Mouse (Mus musculus): ENCODE results near the gene Slc5a11. TPM values are rescaled to one million over a fixed set of nuclear protein-coding genes. Genes with fewer than 3 reads are reported as not detected.
A peak's percentile ranks its signal among the peaks of the same experiment; 100 is the strongest.

Slc5a11 gene
- total and polyA plus RNA-seq, 2 experiments from 2014 or later: 0.10 TPM; not detected in 1

DNA sequence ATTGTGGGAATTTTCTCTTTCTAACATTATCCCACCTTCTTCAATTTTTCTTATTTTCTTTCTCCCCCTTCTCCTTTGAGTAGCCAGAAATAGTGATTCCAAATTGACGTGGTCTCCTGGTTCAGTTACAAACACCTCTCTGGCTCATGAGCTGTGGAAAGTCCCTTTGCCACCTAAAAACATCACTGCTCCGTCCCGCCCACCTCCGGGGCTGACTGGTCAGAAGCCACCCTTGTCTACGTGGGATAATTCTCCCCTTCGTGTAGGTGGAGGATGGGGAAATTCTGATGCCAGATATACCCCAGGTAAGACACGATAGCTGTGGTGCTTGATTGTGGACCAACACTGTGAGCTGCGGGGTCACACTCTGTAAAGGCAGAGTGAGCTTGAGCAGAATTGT is 24.8 kb upstream of the Slc5a11 start:
- no peaks in the 10 kb centered on the region for H3K9me3 ChIP-seq (replicated peaks; ENCODE audit: control insufficient read depth, low read length)
- no peak for TF ChIP-seq EP300 (IDR thresholded peaks at IDR 0.05; ENCODE audit: low read depth)
- TF ChIP-seq CTCF (IDR thresholded peaks at IDR 0.05; ENCODE audit: low read depth): no peak
- no peaks in the 10 kb centered on the region for H3K4me1 ChIP-seq (ENCODE audit: control insufficient read depth, insufficient read depth)
- DNase-seq (ENCODE audit: low spot score): no peak
- no peak overlapping the region for H3K9ac ChIP-seq (replicated peaks; ENCODE audit: low read depth, low read length)
- ATAC-seq (ENCODE audit: insufficient read depth, low read depth): no peak
- H3K4me2 ChIP-seq (ENCODE audit: low read depth, low read length): no peak overlapping the region
- peaks cover 98% of the 10 kb centered on the region for H3K36me3 ChIP-seq (replicated peaks; ENCODE audit: control insufficient read depth, insufficient read depth, low read length)
- H3K27me3 ChIP-seq (ENCODE audit: control insufficient read depth, insufficient read depth, low read length): no peaks in the 10 kb centered on the region
- H3K27ac ChIP-seq (ENCODE audit: low read depth): no peak overlapping the region
- H3K4me3 ChIP-seq (ENCODE audit: low read depth, low read length): no peak overlapping the region
- WGBS: 91% methylated on average over 8 of the region's 8 CpGs

DNA sequence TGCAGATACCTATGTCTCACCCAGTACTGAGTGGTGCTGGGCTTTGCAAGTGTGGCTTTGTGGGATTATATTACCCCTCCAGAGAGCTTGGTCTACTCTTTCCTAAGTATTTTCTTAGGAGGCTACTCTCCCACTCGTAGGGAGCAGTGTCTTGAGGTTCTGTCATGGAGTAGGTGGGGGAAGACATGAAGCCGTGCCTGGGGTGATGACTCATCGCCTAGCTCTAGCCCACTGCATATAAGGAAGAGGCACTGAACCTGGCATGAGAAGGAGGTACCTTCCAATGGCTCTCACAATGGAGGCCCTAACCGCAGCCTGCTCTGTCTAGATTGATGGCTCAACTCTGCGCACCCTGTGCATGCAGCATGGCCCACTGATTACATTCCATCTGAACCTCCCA is 22.8 kb upstream of the Slc5a11 start:
- ATAC-seq (ENCODE audit: insufficient read depth, low read depth) (no peak), DNase-seq (ENCODE audit: low spot score) (no peak)
- Histone ChIP-seq H3K4me2 (ENCODE audit: low read depth, low read length) (no peak overlapping the region), H3K4me3 (ENCODE audit: low read depth, low read length) (no peak overlapping the region), H3K36me3 (replicated peaks; ENCODE audit: control insufficient read depth, insufficient read depth, low read length) (peaks cover 81% of the 10 kb centered on the region), H3K9me3 (replicated peaks; ENCODE audit: control insufficient read depth, low read length) (no peaks in the 10 kb centered on the region), H3K4me1 (ENCODE audit: control insufficient read depth, insufficient read depth) (no peaks in the 10 kb centered on the region), H3K27me3 (ENCODE audit: control insufficient read depth, insufficient read depth, low read length) (no peaks in the 10 kb centered on the region), H3K9ac (replicated peaks; ENCODE audit: low read depth, low read length) (no peak overlapping the region), H3K27ac (ENCODE audit: low read depth) (no peak overlapping the region)
- TF ChIP-seq CTCF (IDR thresholded peaks at IDR 0.05; ENCODE audit: low read depth) (no peak), EP300 (IDR thresholded peaks at IDR 0.05; ENCODE audit: low read depth) (no peak)
- WGBS: 72% methylated on average over 5 of the region's 5 CpGs

DNA sequence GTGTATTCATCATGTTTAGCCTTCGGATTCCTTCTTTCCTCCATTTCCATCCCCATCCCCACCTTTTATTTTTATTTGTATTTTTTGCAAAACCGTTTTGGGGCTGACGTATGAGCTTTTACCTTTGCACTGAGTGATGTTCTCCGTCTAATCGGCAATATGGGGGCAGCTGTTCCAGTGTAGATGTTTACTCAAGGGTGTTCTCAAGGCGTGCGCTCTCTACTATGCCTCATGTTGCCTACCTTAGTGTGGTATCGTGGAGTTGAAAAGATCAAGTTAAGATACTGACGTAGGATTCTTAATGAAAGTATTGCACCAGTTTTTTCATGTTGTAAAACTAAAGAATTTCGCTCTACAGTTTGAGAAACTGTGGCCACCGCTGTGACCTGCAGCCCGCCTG is 21.4 kb upstream of the Slc5a11 start:
- TF ChIP-seq EP300 (IDR thresholded peaks at IDR 0.05; ENCODE audit: low read depth) (no peak), CTCF (IDR thresholded peaks at IDR 0.05; ENCODE audit: low read depth) (no peak)
- Histone ChIP-seq H3K4me2 (ENCODE audit: low read depth, low read length) (no peak overlapping the region), H3K9ac (replicated peaks; ENCODE audit: low read depth, low read length) (no peak overlapping the region), H3K27ac (ENCODE audit: low read depth) (no peak overlapping the region), H3K9me3 (replicated peaks; ENCODE audit: control insufficient read depth, low read length) (no peaks in the 10 kb centered on the region), H3K4me3 (ENCODE audit: low read depth, low read length) (no peak overlapping the region), H3K27me3 (ENCODE audit: control insufficient read depth, insufficient read depth, low read length) (no peaks in the 10 kb centered on the region), H3K4me1 (ENCODE audit: control insufficient read depth, insufficient read depth) (no peaks in the 10 kb centered on the region), H3K36me3 (replicated peaks; ENCODE audit: control insufficient read depth, insufficient read depth, low read length) (peaks cover 67% of the 10 kb centered on the region)
- 92% methylated on average over 12 of the region's 12 CpGs for WGBS
- DNase-seq (ENCODE audit: low spot score) (no peak), ATAC-seq (ENCODE audit: insufficient read depth, low read depth) (no peak)

DNA sequence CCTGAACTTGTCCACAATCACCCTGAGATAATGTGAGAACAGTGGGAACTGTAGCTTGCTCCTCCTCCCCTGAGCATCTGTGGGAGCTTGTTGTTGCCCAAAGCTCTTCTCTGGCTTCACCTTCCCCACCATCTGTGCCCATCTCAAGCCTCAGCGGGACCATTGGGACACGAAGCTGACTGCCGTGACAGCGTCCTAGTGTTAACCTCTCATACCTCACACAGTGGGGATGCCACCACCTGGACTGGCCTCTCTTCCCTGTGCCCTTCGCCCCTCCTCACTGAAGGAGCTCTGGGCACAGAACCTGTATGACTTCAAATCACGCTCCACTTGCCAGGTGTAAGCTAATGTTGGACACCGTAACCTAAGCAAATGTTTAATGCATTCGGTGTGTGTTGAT is 19.9 kb upstream of the Slc5a11 start:
- 88% methylated on average over 8 of the region's 8 CpGs for WGBS
- peaks cover 52% of the 10 kb centered on the region for H3K36me3 ChIP-seq (replicated peaks; ENCODE audit: control insufficient read depth, insufficient read depth, low read length)
- H3K4me2 ChIP-seq (ENCODE audit: low read depth, low read length): no peak overlapping the region

DNA sequence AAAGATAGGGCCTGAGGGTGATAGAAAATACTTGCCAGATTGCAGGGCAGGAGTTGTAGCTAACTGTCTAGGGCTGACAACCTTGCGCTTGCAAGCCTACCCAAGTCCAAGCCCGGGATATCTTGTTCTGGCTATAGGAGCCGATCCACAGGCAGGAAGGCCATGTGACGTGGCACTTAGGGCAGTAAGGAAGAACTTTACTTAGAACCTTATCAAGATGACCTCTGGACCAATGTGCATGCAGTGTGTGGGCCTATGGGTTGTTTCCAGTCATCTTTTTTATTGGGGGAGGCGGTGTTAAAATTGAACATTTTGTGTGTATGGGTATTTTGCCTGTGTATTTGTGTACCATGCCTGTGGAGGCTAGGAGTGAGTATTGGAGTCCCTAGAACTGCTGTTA is 18.1 kb upstream of the Slc5a11 start:
- H3K4me3 ChIP-seq (ENCODE audit: low read depth, low read length): no peak overlapping the region
- 57% methylated on average over 5 of the region's 5 CpGs for WGBS
- DNase-seq (ENCODE audit: low spot score): no peak
- H3K27ac ChIP-seq (ENCODE audit: low read depth): no peak overlapping the region
- 0 out of 2 replicates have a peak, but pooled peaks have one; percentile 27 for ATAC-seq (ENCODE audit: insufficient read depth, low read depth)
- H3K4me2 ChIP-seq (ENCODE audit: low read depth, low read length): no peak overlapping the region
- H3K9me3 ChIP-seq (replicated peaks; ENCODE audit: control insufficient read depth, low read length): no peaks in the 10 kb centered on the region
- peaks cover 35% of the 10 kb centered on the region for H3K36me3 ChIP-seq (replicated peaks; ENCODE audit: control insufficient read depth, insufficient read depth, low read length)
- H3K9ac ChIP-seq (replicated peaks; ENCODE audit: low read depth, low read length): no peak overlapping the region
- H3K27me3 ChIP-seq (ENCODE audit: control insufficient read depth, insufficient read depth, low read length): no peaks in the 10 kb centered on the region
- no peaks in the 10 kb centered on the region for H3K4me1 ChIP-seq (ENCODE audit: control insufficient read depth, insufficient read depth)
- TF ChIP-seq CTCF (IDR thresholded peaks at IDR 0.05; ENCODE audit: low read depth) (no peak), EP300 (IDR thresholded peaks at IDR 0.05; ENCODE audit: low read depth) (no peak)

More for the DNA sequence above, 19.9 kb upstream of the Slc5a11 start:
- Histone ChIP-seq H3K9me3 (replicated peaks; ENCODE audit: control insufficient read depth, low read length) (no peaks in the 10 kb centered on the region), H3K27me3 (ENCODE audit: control insufficient read depth, insufficient read depth, low read length) (no peaks in the 10 kb centered on the region), H3K27ac (ENCODE audit: low read depth) (no peak overlapping the region), H3K9ac (replicated peaks; ENCODE audit: low read depth, low read length) (no peak overlapping the region), H3K4me1 (ENCODE audit: control insufficient read depth, insufficient read depth) (no peaks in the 10 kb centered on the region), H3K4me3 (ENCODE audit: low read depth, low read length) (no peak overlapping the region)
- ATAC-seq (ENCODE audit: insufficient read depth, low read depth): no peak
- no peak for DNase-seq (ENCODE audit: low spot score)
- TF ChIP-seq EP300 (IDR thresholded peaks at IDR 0.05; ENCODE audit: low read depth) (no peak), CTCF (IDR thresholded peaks at IDR 0.05; ENCODE audit: low read depth) (no peak)

DNA sequence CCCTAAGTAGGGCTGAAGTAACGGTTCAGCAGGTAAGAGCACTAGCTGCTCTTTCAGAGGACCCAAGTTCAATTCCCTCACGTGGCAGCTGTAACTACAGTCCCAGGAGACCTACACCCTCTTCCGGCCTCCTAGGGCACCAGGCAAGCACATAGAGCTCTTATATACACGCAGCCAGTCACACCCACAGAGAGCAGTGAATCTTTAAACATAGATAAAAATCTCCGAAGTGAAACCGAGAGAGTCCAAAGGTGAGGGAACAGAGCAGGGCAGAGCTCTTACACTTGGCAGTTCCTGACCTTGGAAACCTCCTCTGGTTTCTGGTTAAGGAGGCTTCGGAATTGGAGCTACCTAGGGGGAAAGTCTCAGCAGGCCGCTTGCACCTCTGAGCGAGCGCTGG is 15.9 kb upstream of the Slc5a11 start:
- Histone ChIP-seq H3K4me2 (ENCODE audit: low read depth, low read length) (no peak overlapping the region), H3K27ac (ENCODE audit: low read depth) (no peak overlapping the region), H3K4me1 (ENCODE audit: control insufficient read depth, insufficient read depth) (no peaks in the 10 kb centered on the region), H3K27me3 (ENCODE audit: control insufficient read depth, insufficient read depth, low read length) (no peaks in the 10 kb centered on the region), H3K36me3 (replicated peaks; ENCODE audit: control insufficient read depth, insufficient read depth, low read length) (peaks cover 12% of the 10 kb centered on the region), H3K9me3 (replicated peaks; ENCODE audit: control insufficient read depth, low read length) (no peaks in the 10 kb centered on the region), H3K9ac (replicated peaks; ENCODE audit: low read depth, low read length) (no peak overlapping the region), H3K4me3 (ENCODE audit: low read depth, low read length) (no peak overlapping the region)
- DNase-seq (ENCODE audit: low spot score) (no peak), ATAC-seq (ENCODE audit: insufficient read depth, low read depth) (no peak)
- WGBS: 71% methylated on average over 10 of the region's 10 CpGs
- TF ChIP-seq EP300 (IDR thresholded peaks at IDR 0.05; ENCODE audit: low read depth) (no peak), CTCF (IDR thresholded peaks at IDR 0.05; ENCODE audit: low read depth) (no peak)

All from heart, postnatal 0 days (tissue).